Mouse (Mus musculus) layer of hippocampus, postnatal 14 days (tissue): ENCODE results near the gene Prr5. TPM values are rescaled to one million over a fixed set of nuclear protein-coding genes. Genes with fewer than 3 reads are reported as not detected.

ENCODE experiments used
- DNase-seq, 2 experiments: peaks; one replicate each; pipeline ENCODE4 v3.0.0; 2021 to 2022; ENCODE audit warnings: low spot score in 2 of 2, mixed read lengths in 1 of 2
- total RNA-seq, 2 experiments: library from RNA; stranded (reverse); gene quantifications; 2 replicates each; pipeline ENCODE4 v1.2.3; 2021

Gene Prr5
- total RNA-seq, 2 experiments from 2014 or later, result 19.2 TPM

- no peak for DNase-seq
Measured at GRCm38 (mm10) chr15:84679090-84679489, 9.7 kb downstream of the Prr5 start.

DNA sequence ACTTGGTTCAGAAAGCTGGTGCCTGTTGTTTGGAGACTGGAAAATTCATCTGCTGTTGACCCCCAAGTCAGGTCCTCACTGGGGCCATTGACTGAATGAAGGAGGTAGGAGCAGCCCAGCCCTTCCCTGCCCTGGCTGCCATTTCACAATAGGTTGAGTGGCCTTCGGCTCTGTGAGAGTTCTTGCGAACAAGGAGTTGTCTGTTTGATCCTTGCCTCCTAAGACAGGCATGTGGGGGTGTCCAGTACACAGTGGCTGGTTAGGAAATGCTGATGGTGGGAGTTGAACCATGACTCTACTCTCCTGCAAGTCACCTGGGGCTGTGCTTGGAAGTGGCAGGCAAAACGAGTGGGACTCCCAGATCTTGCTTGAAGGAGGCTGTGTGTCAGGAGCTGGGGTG lies 10.4 kb downstream of the Prr5 start:
- no peak for DNase-seq

- peak in 1 of 2 experiments; percentile 57 for DNase-seq
Measured at GRCm38 (mm10) chr15:84680545-84681454, 11.4 kb downstream of the Prr5 start.

DNA sequence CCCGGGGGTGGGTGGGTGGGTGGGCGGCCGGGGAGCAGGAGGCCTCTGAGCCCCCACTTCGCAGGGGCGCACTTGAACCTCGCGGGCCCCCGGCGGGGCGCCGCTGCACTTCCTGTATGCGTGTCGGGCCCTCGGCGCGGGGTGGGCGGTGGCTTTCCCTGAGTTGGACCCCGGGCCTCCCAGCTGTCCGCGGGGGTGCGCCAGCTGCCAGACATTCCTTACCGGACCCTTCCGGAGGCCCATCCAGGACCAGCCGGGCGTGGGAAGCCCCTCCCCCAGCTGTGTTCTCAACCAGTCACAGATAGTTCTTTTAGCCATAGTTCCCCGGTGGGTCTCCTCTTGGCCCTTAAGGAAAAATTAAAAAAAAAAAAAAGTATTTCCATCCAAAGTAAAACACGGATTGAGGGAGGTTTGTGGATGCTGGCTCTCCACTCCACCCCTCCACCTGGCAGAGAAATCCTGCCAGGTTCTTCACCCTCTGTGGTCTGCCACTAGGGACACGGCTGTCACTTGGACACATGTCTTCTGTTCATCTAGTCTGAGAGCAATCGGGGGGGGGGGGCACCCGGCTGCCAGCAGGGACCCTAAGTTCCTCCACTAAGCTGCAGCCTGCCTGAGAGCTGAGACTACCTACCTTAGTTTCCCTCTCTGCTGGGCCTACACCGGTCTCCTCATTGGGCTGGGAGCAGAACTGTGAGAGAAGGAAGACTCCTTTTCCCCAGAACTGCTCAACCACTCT lies 12.2 kb downstream of the Prr5 start:
- DNase-seq, result no peak

GRCm38 (mm10) chr15:84682206-84682605 lies 12.8 kb downstream of the Prr5 start:
- DNase-seq, result no peak

DNA sequence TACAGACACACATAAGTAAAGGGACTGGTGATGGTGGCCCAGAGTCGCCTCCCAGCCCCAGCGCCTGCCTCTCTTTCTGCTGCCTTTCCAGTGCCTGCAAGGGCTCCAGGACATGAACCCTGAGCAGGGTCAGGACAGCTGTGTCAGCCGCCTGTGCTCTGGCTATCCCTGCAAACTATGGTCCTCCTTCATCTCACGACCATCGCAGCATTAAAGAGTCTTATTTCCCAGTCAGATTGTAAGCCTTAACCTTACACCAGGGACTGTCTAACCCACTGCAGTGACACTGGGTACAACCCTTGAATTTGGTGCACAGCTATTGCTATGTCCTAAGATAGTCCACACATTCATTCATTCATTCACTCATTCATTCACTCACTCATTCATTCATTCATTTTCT lies 13.4 kb downstream of the Prr5 start:
- DNase-seq, result no peak

GRCm38 (mm10) chr15:84684520-84684919 lies 15.1 kb downstream of the Prr5 start:
- DNase-seq, result no peak

DNA sequence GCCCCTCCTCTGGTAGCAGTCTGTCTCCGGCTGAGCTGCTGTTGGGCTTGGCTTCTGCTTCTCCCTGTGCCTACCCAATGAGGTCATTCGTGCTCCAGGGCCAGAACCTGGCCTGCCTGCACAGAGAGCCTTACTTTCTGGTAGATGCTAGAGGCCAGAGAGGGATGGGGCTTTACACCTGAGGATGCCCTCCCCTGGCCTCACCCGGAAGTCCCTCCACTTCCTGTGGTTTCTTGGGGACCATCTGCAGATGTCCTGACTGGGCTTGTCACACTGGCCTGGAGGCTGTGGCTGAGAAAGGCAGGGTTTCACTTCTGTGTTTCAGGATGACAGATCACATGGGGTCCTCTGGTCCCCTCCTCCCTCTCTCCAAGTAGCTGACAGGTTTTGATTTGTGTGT lies 16.0 kb downstream of the Prr5 start:
- DNase-seq, result no peak

- DNase-seq, result no peak
Measured at GRCm38 (mm10) chr15:84687904-84688303, 18.5 kb downstream of the Prr5 start.

- DNase-seq, result no peak
Measured at GRCm38 (mm10) chr15:84689356-84689755, 19.9 kb downstream of the Prr5 start.

DNA sequence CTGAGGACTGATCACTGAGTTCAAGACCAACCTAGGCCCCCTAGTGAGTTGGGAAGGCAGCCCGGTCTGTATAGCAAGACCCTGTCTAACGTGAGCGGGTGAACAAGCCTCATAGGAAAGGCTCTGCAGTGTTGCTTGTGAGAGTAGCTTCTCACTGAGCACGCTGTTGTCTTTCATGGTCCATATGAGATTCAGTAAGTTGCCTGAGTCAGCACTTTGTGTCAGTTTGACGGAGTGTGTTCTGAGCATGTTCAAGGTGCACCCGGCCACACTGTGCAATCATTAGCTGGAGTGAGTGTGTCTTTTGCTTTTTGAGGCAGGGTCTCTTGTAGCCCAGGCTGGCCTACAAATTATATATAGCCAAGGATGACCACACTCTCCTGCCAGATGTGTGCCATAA lies 22.1 kb downstream of the Prr5 start:
- DNase-seq, result no peak

DNA sequence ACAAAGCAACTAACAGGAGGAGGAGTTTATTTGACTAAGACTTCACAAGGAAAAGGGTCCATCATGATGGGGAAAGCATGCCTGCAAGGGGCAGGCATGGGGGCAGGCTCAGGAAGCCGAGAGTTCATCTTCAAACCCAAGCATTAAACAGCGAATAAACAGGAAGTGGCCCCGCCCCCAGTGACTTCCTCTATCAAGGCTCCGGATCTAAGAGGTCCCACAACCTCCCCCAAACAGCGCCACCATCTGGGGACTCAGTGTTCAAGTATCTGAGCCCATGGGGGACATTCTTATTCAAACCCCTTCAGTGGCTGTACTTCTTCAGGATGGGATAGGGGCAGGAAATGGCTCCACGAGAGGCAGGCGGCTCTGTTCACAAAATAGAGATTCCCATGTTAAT lies 23.2 kb downstream of the Prr5 start:
- no peak for DNase-seq

- no peak for DNase-seq
Measured at GRCm38 (mm10) chr15:84696021-84696420, 26.6 kb downstream of the Prr5 start.

GRCm38 (mm10) chr15:84697611-84698011 lies 28.2 kb downstream of the Prr5 start:
- peak; percentile 76 to 81 for DNase-seq

DNA sequence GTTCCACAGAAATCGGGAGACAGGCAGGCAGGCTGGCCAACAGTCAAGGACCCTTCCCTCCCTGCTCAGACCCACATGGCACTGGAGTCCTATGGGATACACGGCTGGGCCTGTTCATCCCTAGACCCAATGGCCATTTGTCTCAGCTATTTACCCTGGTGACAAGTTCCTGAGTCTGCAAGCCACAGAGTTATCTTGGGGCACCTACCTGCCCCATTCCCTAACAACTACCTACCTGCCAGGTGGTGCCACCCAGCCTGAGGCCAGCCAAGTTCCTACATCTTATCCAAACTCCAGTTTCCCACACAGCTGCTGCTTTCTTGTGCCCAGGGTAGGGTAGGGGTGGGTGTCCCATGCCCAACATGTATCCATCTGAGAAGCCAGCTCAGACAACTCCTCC lies 28.8 kb downstream of the Prr5 start:
- no peak for DNase-seq

- peak; percentile 43 to 50 for DNase-seq
Measured at GRCm38 (mm10) chr15:84700147-84700794, 30.9 kb downstream of the Prr5 start.

- DNase-seq, result peak; percentile 26 to 69
Measured at GRCm38 (mm10) chr15:84701947-84702346, 32.5 kb downstream of the Prr5 start.

- no peak for DNase-seq
Measured at GRCm38 (mm10) chr15:84702391-84703345, 33.2 kb downstream of the Prr5 start.

GRCm38 (mm10) chr15:84703992-84704391 lies 34.6 kb downstream of the Prr5 start:
- no peak for DNase-seq

- DNase-seq, result no peak
Measured at GRCm38 (mm10) chr15:84705351-84705901, 36.0 kb downstream of the Prr5 start.
